Mouse (Mus musculus) kidney, adult 18-20 months (tissue): ENCODE measurements at regions not wholly inside any gene's neighbourhood (a gene's known extent, or its start where the extent isn't known, plus 50 kb on each side); places are given as distances from the start of the nearest gene placed in this dataset.

Experiments
- DNase-seq: peaks from one replicate; pipeline ENCODE4 v3.0.0; 2021

DNA sequence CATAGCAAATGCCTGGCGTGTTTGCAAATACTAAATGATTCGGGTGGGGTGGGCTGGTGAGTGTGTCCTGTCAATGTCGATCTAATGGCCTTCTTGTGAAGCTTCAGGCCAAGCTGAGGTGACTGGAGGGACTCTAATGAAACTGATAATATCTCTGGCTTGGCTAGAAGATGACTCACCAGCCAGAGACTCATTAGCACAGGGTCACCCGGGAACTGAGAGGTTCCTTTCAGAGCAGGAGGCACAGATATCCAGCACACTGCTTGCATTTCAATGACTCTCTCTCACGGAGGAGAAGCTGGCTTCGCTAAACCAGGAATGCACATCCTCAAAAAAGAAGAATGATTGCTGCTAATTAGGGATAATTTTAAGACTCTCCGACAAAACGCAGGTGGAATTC lies 349.8 kb downstream of the Lpin1 start:
- DNase-seq = no peak

DNA sequence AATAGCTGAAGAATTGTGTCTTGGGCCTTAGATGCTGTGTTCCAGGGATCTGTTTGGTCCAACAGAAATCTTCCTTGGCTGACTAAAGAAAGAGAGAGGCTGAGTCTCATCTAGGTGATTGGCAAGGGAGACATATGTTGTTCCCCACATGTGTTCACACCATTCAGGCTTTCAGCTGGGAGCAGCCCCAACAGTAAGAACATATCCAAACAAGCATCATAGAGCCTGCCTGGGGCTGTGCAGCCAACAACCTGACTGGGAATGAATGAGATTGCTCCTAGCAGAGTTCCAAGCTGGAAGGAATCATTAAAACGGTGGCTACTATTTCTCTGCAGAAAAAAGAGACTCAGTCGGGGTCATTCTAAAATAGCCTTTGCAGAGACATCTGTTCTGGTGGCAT lies 350.3 kb downstream of the Lpin1 start:
- no peak for DNase-seq

DNA sequence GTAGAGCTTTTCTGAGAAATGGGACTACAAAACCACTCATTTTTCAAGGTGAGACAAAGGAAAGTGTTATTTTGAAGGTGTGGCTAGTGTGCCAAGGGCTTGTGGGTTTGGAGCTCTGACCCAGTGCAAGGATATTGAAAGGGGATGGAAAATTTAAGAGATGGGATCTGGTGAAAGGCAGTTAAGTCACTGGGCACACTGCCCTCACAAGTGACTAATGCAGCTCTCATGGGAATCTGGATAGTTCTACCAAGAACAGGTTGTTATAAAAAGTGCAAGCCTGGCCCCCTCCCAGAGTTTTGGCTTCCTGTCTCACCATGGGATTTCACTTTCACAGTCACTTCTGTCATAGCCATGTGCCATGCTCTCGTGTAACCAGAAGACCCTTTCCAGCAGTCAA lies 360.1 kb downstream of the Lpin1 start:
- no peak for DNase-seq

DNA sequence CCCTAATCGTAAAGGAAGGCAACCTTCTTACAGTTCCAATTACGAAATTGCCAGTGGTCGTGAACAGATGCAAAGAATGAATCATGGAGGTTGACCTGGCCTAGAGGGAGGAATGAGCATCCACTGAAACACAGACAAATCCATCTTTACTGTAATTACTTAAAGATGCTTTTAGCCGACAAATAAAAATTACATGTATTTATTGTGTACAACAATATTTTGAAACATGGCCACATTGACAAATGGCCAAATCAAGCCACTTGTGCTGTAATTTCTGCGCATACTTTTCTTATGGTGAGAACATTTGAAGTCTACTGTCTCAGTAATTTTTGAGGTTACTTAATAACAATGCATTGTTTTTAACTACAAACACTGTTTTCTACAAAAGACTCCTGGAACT lies 360.7 kb downstream of the Lpin1 start:
- no peak for DNase-seq

DNA sequence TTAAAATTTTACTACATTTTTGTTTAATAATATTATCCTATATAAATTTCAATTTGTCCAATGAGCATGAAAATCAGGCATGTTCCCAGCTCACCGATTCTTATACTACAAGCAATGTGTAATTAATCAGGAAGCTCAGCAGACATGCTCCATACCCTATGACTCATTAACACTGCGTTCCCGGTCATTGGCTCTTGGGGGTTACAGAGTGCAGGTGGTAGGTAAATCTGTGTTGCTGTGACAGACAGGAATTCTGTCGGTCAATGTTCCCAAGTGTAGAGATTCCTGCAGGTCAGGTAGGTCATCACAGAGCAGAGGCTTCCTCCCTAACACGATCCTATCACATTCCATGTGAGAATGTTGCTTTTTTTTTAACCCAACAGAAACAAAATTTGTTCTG lies 371.0 kb downstream of the Lpin1 start:
- no peak for DNase-seq

DNA sequence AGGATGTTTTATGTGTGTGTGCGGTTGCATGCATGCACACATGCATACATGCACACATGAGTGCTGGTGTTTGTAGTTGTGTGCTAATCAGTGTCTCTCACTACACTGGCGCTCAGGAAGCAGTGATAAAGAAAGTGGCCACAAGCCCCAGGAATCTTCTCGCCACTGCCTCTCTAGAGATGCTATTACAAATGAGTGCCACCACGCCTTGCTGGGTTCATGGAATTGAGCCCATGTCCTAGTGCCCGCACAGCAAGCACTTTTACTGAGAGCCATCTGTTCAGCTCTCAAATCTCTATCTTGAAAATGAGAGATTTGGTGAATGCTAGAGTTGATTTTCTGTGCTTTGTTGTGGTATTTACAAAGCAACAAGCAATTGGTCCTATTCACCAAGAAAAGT lies 373.3 kb downstream of the Lpin1 start:
- no peak for DNase-seq

DNA sequence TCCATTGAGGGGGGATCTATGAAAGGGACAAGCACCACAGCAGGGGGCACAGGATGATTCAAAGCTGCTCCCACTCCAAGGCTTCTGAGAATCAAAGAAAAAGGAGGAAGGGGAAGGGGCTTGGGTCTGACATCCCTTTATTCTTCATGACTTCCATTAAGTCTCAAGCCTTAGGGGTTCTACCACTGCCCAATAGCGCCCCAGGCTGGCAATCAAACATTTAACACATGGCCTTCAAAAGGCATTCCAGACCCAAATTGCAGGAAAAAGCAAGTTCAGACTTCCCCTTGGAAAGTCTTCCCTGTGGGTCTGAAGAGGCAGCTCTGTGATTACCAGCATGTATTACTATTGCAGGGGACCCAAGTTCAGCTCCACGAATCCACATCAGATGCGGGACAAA lies 377.2 kb downstream of the Lpin1 start:
- peak; percentile 13 for DNase-seq

DNA sequence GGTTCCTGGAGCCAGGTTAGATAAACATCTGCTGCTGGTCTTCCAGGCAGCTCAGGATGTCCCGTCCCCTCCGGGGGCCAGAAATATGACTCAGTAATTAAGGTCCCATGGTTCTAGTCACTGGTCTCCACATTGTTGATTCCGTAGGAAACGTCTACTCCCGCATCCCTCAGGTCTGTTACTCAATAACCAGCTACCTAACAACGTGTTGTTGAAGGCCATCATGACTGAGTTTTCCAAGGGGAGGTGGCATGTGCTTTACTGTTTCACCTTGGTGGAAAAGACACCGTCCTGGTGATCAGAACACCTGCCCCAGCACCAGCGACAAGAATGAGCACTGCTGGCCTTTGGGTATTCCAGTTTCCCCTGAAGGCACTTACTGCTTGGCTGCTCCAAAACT lies 377.9 kb downstream of the Lpin1 start:
- peak; percentile 35 for DNase-seq

DNA sequence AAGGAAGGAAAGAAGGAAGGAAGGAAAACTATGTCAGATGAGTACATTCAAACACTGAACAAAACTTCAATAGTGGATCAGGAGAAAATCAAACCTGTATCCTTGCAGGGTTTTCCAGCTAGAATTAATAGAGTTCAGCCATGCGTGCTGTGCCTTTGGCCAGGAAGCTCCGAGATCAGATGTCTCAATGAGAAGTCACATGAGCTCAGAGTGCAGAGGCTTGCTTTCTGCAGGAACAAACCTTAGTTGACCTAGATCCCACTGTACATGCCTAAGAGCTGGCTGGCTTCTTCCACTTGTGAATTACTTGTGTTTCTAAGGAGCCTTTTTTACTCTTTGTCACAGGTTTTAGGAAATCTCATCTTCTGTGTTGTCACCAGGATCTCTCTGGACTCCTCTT lies 378.7 kb downstream of the Lpin1 start:
- peak; percentile 48 for DNase-seq

DNA sequence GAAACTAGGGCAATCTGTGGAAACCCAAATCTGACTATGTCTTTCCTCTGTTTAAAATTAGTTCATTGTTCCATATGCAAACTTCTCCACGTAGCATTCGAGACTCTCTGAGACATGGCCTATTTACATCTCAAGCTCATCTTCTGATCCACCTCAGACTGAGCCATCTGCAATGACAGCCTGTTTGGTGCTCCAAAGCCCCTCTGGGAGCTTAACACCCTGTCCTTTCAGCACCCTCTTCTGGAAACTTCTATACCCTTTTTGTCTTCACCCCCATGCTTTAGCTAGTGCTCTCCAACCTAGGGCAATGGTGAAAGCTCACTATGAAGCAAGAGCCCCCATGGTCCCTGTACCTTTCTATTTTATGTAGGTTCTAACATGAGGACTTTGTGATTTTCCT lies 379.7 kb downstream of the Lpin1 start:
- DNase-seq = no peak

DNA sequence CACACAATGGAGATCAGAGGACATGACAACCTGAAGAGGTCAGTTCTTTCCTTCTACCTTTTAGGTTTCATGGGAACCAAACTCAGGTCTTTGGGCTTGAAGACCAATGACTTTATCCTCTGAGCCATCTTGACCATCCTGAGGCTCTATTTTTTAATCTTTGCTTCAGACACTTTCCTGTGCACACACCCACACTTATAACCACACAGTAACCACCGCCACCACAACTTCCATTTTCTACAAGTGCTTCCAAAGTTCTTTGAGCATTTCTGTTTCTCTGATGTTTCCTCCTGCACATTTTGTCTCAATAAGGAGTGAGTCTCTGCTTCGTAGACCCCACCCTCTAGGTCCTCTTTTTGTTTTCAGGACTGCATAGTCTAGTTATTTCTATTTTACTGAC lies 385.3 kb downstream of the Lpin1 start:
- no peak for DNase-seq

DNA sequence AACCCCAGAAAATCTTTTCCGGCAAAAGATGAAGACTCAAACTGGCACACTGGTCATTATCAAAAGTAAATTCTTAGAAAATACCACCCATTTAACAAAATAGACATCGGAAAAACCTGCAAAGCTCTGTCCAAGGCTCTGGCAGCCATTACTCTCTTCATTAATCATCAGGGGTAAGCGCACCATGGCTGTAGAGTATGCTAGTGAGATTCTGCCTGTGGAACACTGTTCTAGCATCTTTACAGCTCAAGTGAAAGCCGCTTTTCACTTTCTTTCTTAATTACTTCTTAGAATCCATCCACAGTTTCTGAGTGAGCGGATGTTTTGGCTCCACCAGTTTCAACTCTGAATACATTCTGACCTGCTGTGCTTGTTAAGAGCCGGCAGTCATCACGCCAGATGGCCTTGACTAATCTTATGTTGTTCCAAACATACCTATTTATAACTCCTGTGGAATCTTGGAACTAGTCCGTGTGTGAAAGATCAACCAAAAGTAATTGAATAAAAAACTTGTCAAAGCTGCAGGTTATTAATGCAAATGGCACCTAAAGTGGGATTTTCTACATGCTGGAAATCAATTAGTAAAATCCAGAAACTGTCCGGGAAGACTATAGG lies 387.8 kb downstream of the Lpin1 start:
- no peak for DNase-seq

DNA sequence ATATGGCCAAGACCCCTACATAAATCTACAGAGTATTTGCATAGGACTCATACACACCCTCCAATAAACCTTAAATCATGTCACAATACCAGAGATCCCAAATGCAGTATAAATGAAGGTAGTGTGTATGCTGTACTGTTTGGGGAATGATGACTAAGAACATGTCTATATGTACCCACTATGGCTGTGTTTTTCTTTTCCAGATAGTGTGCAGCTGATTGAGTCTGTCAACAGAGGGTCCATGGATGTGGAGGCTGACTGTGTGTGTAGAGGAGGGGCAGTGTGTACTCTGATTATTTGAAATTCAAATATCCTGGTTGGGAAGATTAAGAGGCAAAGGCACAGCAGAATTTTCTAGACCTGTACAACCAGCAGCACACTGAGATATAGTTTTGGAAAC lies 388.6 kb downstream of the Lpin1 start:
- no peak for DNase-seq

DNA sequence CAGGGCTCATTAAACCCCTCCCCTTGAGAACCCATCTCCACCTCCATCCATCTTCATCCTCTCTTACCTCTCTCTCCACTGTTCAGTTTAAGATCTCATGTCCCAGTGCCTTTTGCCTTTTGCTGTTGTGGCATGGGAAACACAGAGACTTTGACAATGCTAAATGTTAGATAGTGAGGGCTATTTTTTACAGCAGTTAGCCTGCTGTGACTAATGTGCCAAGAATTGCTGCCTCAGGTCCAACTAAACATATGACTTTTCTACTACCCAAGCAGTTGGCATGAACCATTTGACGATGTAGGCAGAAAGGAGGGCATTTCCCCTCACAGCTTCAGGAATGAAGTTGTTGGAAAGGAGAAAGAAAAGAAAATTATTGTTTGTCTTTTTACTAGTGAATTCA lies 389.6 kb downstream of the Lpin1 start:
- DNase-seq = no peak

DNA sequence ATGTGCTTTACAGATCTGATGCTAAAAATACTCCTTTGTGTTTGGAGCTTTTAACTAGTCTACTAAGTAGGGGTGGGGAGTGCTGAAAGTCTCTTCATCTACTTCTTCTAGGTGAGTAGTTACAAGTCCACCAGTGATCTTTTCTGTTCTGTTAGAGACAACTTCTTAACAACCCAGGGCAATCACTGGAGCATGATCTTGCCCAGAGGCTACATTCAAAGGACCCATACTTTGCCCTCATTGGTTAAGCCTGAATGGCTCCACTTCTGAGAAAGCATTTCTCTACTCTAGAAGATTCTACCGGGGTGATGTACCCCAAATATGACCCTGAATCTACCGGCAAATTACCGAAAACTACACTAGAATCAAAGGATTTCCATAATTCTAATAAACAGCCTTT lies 390.2 kb downstream of the Lpin1 start:
- no peak for DNase-seq

DNA sequence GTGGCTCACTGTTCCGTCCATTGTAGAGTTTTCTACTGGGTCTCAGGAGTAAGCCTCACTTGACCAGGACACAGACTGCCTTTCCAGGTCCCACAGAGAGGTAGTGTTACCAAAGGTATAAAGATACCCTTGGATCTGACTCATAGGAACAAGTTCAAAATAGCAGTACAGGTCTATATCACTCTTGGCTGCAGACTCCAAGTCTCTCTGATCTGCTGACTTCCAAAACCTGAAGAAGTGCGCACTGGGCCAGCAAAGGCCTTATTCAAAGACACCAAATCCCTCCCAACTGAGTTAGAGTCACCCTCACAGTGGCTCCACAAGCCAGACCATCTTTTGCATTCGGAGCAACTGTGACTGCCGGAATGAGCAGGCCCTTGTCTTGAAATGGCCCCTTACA lies 391.9 kb downstream of the Lpin1 start:
- no peak for DNase-seq

DNA sequence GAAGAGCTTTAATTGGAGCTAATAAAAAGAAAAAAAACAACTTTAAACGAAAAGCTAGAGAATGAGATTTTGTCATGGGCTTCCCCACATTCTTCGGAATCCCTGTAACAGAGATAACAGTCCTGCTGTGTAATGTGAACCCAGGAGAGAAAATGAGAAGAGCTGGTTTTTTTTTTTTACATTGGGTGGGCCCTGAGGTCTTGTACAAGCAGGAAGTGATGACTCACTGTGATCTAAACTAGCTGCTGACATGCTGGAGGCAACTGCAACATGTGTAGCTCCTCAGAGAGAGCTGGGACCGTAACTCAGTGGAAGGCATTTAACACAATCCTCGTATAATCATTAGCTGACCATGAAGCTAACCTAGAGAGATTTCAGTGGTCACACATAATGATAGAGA lies 393.8 kb upstream of the Trib2 start:
- DNase-seq = no peak

DNA sequence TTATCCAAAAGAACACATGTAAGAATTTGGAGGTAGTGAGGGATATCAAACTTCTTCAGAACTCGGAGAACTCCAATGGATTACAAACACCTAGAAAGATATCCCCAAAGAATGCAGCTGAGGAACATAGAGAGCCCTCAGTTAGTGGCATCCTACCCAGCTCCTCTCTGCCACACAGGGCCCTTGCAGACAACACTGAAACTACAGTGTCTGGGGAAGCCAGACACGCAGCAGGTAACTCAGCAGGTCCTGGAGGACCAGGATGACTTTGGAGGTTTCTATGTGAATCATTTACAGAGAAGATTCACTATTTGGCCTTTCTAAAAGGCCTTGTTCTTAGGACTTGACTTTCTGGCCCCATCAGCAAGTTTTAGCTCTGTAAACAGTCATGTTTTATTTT lies 393.4 kb upstream of the Trib2 start:
- peak; percentile 32 for DNase-seq

DNA sequence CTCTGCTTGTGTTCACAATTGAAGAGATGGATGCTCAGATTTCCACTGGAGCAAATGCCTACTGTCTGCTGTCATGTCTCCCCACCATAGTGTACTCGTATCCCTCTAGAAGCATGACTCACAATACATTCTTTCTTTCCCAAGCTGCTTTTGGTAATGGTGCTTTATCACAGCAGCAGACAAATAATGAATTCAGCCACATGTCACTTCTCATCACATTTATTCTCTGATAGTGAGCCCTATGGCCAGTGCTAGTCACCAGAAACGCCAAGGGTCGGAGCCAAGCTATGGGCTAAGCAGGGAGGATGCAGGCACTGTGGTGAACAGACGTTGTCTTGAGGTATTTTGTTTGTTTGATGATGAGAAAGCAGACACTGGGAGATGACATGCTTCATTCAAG lies 388.2 kb upstream of the Trib2 start:
- DNase-seq = no peak

DNA sequence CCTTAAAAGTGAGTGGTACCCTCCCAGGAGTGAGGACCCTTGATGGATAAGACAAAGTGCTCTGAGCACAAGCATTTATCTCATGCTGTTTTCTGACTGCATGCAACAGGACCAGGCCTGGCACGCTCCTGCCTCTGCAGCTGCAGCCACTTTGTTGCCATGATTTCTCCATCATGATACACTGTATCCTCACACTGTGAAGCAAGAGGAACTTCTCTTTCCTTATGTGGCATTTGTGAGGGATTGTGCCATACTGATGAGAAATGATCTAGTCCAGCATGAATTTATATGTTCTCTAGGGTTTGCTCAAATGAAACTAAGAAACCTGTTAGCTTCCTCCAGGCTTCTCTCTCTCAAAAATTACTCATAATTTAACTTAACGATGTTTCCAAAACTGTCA lies 380.2 kb upstream of the Trib2 start:
- DNase-seq = no peak

DNA sequence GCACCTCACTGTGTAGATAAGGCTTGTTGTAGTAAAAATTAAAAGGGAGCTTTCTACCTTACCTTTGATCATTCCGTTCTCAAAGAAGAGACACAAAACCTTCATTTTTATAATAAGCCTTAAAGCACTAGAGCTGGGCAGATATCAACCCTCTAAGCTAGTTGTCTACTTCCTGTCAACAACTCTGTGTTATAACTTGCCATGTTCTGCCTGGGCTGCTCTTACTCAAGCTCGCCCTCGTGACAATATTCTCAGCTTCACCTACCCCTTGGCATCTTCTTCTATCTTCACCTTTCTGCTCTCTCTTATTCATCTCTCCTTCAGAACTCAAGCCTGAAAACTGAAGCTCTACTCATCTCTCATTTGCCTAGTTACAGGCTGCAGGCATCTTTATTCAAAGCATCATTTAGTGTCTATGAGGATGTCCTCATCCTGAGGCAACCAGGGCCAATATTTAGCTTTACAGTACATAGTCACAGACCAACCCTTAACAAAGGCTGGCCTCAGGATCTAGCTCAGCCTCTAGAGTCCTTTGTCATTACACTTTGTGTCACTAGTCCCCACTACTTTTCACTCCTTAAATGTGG lies 375.2 kb upstream of the Trib2 start:
- no peak for DNase-seq

DNA sequence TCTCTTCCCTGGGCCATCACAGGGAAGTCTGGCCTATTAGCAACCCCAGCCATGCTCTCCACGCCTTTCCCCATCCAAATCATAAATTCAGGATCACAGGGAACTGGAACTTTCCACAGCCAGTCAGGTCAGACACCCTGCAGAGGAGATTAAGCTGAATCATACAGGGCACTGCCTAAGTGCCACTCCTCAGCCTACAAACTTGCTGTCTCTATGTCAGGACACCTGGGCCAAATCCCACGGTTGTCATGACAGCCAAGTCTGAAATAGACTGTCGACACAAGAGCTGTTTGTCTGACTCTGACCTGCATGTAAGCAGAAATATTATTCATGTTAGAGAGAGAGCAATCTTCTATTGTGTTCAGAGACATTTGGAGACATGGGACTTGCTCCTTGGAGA lies 374.0 kb upstream of the Trib2 start:
- DNase-seq = no peak

DNA sequence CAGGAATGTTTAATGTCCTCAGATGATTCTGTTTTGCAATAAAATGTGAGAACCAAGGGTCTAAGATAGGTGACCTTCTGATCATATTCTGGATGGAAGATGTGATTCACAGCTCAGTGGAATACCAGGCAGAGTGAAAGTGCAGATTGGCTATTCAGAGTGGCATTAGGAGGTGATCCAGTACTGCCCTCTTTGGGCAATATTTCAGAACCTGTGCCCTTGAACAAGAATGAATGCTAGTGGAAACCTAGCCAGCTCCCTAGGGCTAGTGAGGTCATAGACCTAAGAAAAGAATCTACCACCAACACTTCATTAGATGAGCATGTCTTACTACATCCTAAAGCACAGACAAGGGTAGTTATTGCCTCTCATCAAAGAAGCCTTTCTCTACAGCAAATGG lies 372.7 kb upstream of the Trib2 start:
- DNase-seq = no peak

DNA sequence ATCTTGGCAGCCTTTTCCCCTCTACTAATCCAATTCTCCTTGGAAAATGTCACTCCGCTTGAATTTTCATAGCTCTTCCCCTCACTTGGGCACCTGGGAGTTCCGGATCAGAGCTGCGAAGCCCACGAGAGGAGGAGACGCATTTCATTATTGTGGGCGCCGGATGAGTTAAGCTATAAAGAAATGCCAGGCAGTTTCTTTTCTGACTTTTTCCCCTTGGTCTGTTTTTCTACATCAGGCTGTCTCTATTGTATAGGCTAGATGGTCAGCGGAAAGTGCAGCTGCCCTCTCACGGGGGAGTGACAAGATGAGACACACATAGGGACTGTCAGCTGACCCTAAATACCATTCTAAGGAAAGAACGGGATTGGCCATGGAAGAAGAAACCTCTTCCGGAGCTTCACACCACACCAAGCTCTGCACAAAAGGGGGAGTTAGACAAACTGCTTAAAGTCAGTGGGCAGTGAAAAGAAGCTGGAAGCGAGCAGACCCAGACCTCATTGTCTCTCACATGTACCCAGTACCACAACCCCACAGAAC lies 369.3 kb upstream of the Trib2 start:
- no peak for DNase-seq

DNA sequence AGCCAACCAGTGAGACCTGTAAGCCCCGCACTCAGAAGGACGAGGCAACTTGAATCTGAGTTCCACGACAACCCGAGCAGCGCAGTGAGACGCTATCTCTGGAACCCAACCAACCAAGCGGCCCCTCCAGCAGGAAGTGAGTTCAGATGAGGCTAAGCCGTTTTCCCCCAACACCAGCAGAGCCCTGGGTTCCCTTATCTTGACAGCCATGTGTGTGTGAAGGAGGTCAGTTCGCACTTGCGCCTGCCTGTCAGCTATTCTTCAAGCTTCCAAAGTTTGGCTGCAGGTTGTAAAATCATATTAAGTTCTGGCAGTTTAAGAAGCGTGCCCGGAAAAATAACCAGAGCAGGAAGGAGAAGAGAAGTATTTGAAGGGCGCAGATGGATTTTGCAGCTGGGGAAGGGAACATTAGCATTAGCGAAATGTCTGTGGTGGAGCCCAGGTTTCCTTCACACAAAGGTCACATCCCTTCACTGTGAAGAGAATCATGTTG lies 368.8 kb upstream of the Trib2 start:
- DNase-seq = peak; percentile 4
